Mouse (Mus musculus) Patski (cell line): ENCODE data around the gene Mettl2. TPM values are rescaled to one million over a fixed set of nuclear protein-coding genes. Genes with fewer than 3 reads are reported as not detected.

Experiments used
- ATAC-seq: fragments of 100-300 bp; one replicate; pipeline ENCODE4 v1.8.0; 2021
- CTCF ChIA-PET: fragments of 350-600 bp; sonication (Branson Sonifier 250); formaldehyde crosslinking; loops from one replicate; lab custom pipeline; 2022; ENCODE audit warnings: inconsistent platforms; lab: Charles Lee
- POLR2A ChIA-PET: fragments of 350-600 bp; sonication (Branson Sonifier 250); formaldehyde crosslinking; loops from one replicate; lab custom pipeline; 2022; ENCODE audit warnings: antibody characterized with exemption, inconsistent platforms; lab: Charles Lee
- DNase-seq: peaks from one replicate; pipeline ENCODE4 v3.0.0-alpha.2; 2011; ENCODE audit warnings: low read depth, low spot score
- H3K27me3 ChIP-seq: fragments of 371-371 bp; one replicate; pipeline ENCODE4 v1.5.1; 2021
- CTCF ChIP-seq: fragments of 100-300 bp; IDR thresholded peaks from one replicate; pipeline ENCODE4 v1.5.1; 2021
- in situ Hi-C: fragments of 300-500 bp; cut with MboI; formaldehyde crosslinking; loops from 3 replicates; pipeline ENCODE4 v1.11.1; 2018; ENCODE audit warnings: low pct_unique_long_range_greater_than_20kb, mixed read lengths
- polyA plus RNA-seq: library from polyadenylated mRNA; unstranded; gene quantifications from one replicate; pipeline ENCODE4 v1.2.3, GENCODE M21; 2021

The Mettl2 gene
- polyA plus RNA-seq, 1 experiment from 2014 or later = 27.1 TPM

DNA sequence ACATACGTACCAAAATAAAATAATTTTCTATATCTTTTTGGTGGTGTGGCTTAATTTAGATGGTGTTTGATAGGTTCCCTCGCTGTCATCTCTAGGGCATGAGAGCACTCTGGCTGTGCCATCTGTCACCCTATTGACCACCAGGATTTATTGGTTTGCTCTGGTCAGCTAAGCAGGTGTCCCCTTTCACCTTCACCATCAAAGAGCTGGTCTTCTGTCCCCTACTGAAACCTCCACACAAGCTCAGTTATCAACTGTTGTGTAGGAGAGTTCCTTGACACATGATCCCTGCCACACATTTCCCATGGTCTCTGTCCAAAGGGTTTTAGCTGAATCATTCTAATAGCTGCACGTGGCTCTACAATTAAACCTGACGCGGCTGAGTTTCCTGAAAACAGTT, 14.9 kb downstream of the Mettl2 start:
- POLR2A ChIA-PET = no interaction called here

DNA sequence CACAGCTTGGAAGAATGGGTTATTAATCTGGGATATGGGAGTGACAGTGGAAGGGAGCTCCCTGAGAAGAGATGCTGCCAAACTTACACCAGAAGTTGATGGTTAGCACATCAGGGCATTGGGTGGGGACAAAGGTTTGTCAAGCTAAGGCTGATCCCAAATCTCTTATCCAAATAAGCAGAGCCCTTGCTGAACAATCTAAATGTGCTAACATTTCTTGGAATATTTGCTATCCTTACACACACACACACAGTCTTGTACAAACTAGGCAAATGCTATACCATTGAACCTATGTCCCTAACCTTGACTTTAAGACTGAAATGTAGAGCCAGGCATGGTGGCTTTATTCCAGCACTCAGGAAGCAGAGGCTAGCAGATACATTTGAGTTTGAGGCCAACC, 17.3 kb downstream of the Mettl2 start:
- POLR2A ChIA-PET = no interaction called here

More for the DNA sequence above, 14.9 kb downstream of the Mettl2 start:
- in situ Hi-C loops = loop anchor here (25.0 kb wide), 1 partner anchor 829 kb away; no protein-coding TSS in a partner anchor
- CTCF ChIA-PET = no interaction called here
- TF ChIP-seq CTCF = no peak
- DNase-seq = no peak
- H3K27me3 ChIP-seq = no peaks in the 10 kb centered on the region
- no peak for ATAC-seq

DNA sequence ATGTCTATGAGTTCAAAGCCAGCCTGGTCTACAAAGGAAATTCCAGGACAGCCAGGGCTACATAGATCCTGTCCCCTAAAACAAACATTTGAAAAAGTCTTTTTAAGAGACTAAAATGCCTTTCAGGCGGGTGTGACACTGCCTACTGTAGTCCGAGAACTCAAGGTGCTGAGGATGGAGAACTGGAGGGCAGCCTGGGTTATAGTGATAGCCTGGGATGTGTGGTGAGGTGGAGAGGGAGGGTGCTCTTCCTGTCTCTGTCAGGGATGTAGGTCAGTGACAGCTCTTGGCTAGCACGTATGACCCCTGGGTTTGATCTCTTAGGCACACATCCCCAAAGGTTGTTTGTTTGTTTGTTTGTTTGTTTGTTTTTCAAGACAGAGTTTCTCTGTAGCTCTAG, 17.9 kb downstream of the Mettl2 start:
- no peaks in the 10 kb centered on the region for H3K27me3 ChIP-seq
- no peak for TF ChIP-seq CTCF
- DNase-seq = no peak
- in situ Hi-C loops = loop anchor here (25.0 kb wide), 1 partner anchor 832 kb away; no protein-coding TSS in a partner anchor
- ChIA-PET POLR2A (no interaction called here), CTCF (interaction anchor here (1.2 kb wide), 1 partner anchor 23 kb away, joined by 3 read pairs; no protein-coding TSS in a partner anchor)
- ATAC-seq = no peak

More for the DNA sequence above, 17.3 kb downstream of the Mettl2 start:
- no peak for TF ChIP-seq CTCF
- no peaks in the 10 kb centered on the region for H3K27me3 ChIP-seq
- no peak for DNase-seq
- in situ Hi-C loops = loop anchor here (25.0 kb wide), 1 partner anchor 831 kb away; no protein-coding TSS in a partner anchor
- no peak for ATAC-seq
- CTCF ChIA-PET = no interaction called here

DNA sequence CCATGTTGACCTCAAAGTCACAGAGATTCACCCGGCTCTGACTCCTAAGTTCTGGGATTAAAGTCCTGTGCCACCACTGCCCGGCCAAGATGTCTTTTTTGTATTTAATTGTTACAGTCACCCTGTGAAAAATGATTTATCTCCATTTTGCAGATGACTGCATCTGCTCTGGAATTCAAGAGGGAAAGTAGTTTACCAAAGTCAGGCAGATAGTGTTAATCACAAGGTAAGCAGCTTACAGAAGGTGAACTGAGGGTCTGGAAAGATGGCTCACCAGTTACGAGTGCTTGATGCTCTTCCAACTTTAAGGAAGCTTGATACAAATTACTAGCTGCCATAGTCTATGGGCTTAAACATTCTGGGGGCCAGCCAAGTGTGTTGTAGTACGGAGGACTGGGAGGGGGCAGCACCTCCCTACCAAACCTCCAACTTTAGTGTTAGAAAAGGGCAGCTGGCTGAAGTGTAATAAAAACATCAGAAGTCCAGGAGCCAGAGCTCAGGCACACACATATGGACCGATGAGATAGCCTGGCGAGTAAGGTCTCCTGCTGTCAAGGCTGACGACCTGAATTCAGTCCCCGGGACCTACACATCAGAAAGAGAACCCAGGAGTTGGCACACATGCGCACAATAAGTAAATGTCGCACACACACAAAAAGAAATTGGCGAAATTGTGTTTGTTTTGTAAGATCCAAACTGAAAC, 18.4 kb downstream of the Mettl2 start:
- TF ChIP-seq CTCF = no peak
- ChIA-PET CTCF (interaction anchor here (1.0 to 1.2 kb wide), 2 partner anchors 24 to 34 kb away, joined by 3 read pairs; partner anchors contain the start of gene Tlk2), POLR2A (no interaction called here)
- in situ Hi-C loops = loop anchor here (25.0 kb wide), 1 partner anchor 832 kb away; no protein-coding TSS in a partner anchor
- no peaks in the 10 kb centered on the region for H3K27me3 ChIP-seq
- ATAC-seq (no peak), DNase-seq (no peak)

DNA sequence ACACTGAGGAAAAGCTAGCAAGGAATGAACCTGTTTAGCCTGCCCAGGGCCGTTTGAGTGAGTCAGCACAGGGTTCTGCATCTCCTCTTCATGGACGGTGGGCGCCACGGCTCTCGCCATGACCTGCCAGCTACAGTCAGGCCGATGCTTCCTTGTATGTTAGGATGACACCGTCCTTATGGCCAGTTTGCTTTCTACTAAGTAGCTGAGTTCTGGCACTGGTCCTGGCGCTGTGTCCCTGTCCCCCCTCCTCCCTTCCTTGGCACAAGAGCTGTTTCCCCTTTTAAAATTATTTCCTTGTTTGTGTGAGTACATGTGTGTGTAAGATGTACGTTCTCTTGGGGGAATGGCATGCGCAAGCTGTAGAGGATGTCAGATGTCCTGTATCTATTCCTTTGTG, 19.0 kb downstream of the Mettl2 start:
- ChIA-PET POLR2A (no interaction called here), CTCF (interaction anchor here (1.0 to 1.5 kb wide), 3 partner anchors 17 to 33 kb away, joined by 3 to 4 read pairs (median 3); partner anchors contain the start of gene Tlk2)
- no peak for DNase-seq
- in situ Hi-C loops = loop anchor here (25.0 kb wide), 1 partner anchor 833 kb away; no protein-coding TSS in a partner anchor
- no peak for TF ChIP-seq CTCF
- H3K27me3 ChIP-seq = no peaks in the 10 kb centered on the region
- ATAC-seq = no peak

DNA sequence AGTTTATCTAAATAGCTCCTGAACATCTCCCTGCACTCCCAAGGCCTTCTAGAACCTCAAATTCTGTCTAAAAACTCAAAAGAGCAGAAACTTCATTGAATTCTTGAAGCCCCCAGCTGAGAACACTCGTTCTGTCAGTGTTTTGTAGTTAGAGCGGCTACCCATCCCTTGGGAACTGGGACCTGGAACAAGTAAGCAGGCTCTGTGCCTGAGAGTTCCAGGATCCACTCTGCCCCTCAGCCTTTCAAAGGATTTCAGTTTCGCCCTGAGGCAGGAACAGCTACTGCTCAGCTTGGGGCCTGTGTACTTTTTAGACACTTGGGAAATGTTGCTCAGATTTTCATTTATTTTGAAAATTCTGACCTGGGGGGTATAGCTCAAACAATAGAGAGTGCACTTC, 20.4 kb downstream of the Mettl2 start, which contains the start of gene Gm10842:
Gm10842 (plus strand) TSS at position 301 of the 400 bp plus-strand sequence.
- POLR2A ChIA-PET = no interaction called here
- CTCF ChIA-PET = interaction anchor here (1.5 kb wide), 1 partner anchor 18 kb away, joined by 4 read pairs; no protein-coding TSS in a partner anchor
- DNase-seq (no peak), ATAC-seq (no peak)
- no peaks in the 10 kb centered on the region for H3K27me3 ChIP-seq
- in situ Hi-C loops = loop anchor here (25.0 kb wide), 1 partner anchor 834 kb away; no protein-coding TSS in a partner anchor
- no peak for TF ChIP-seq CTCF

DNA sequence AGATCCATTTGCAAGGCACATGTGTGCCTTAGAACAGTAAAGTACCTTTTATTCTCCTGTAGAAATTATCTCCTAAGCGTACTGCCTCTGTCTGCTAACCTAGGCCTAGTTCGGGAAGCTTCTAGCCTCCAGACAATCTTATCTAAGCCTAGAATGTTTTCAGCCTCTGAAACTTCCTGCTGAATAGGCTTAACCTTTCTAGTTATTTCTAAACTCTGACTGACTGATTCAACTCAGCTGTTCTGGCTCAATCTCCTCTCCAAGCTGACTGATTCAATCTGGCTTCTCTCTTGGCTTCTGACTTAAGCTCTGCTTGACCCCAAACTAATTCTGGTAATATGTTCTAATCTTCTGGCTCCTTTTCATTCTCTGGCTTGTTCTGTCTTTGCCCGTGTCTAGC, 23.1 kb downstream of the Mettl2 start:
- DNase-seq = no peak
- in situ Hi-C loops = loop anchor here (25.0 kb wide), 1 partner anchor 837 kb away; no protein-coding TSS in a partner anchor
- no peak for ATAC-seq
- no peak for TF ChIP-seq CTCF
- ChIA-PET CTCF (interaction anchor here (0.7 kb wide), 1 partner anchor 1443 kb away, joined by 3 read pairs; no protein-coding TSS in a partner anchor), POLR2A (no interaction called here)
- no peaks in the 10 kb centered on the region for H3K27me3 ChIP-seq

DNA sequence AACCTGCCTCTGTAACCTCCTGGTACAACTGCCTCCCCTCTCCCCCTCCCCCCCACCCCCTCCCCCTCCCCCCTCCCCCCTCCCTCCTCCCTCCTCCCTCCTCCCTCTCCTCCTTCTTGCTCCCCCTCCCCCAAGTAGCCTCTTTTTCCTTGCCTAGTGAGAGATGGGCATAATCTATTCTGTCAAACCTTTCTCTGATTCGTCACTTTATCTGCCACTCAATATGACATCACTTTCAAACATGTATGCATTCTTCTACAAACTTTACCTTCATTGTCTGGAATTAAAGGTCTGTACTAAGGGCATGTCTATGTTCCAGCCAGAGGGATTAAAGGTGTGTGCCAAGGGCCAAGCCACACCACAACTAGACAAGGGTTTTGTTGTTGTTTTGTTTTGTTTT, 23.5 kb downstream of the Mettl2 start:
- H3K27me3 ChIP-seq = no peaks in the 10 kb centered on the region
- TF ChIP-seq CTCF = no peak
- in situ Hi-C loops = loop anchor here (25.0 kb wide), 1 partner anchor 837 kb away; no protein-coding TSS in a partner anchor
- DNase-seq (no peak), ATAC-seq (no peak)
- POLR2A ChIA-PET = no interaction called here
- CTCF ChIA-PET = no interaction called here

DNA sequence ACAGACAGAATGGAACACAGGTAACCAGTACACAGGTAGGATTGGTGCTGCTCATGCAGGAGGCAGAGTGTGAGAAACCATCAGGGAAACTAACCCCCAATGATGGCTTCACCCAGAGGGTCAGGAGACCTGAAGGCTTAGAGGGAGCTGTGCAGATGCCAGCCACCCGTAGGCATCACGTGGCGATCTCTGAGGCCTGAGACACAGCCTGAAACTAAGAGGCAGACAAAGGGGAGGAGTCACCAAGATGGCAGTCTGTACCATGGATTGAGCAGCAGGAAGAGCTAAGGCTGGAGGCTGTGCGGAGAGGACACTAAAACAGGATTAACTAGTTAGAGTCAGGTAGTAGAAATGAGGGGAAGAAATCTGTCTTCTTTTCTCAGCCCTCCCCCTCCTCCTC, 24.5 kb downstream of the Mettl2 start:
- in situ Hi-C loops = no loop called here
- ChIA-PET POLR2A (no interaction called here), CTCF (no interaction called here)
- no peak for DNase-seq
- ATAC-seq = no peak
- H3K27me3 ChIP-seq = no peaks in the 10 kb centered on the region
- no peak for TF ChIP-seq CTCF

DNA sequence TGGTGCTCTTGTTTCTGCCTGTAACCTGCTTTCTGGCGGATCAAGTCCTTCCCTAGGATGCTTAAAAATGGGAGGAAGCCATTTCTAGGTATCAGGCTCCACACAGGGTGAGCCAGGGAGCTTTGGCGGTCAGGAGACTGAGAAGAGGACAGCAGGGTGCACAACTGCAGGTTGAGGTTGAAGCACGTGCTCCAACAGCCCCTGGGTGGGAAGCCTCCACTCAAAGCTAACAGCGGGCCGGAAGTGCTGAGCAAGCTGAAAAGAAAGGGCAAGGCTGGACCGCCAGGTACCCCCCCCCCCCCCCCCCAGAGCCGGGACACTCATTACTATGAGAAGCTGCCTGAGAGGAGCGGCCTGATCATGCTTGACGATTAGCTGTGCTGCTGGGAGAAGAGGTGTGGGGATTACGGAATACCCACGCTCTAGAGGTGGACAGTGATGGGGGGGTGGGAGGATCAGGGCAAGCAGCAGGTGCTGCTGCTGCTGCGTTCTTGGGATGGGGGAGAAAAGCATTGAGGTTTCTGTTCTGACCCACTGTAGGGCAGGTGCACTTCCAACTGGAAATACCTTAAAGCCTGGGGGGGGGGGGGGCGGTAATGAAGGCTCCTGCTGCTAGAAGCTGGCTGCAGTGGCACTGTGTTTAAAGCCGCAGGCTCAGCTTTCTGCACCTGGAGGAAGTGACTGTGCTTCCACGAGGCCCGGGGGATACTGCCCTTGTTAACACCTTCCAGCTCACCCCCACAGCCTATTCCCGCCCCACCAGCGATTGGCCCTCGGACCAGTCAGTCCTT, 25.2 kb downstream of the Mettl2 start:
- in situ Hi-C loops = no loop called here
- no peak for TF ChIP-seq CTCF
- ChIA-PET CTCF (no interaction called here), POLR2A (interaction anchor here (0.6 kb wide), 2 partner anchors 39 to 976 kb away, joined by 3 to 6 read pairs; no protein-coding TSS in a partner anchor)
- H3K27me3 ChIP-seq = no peaks in the 10 kb centered on the region
- no peak for DNase-seq
- ATAC-seq = no peak
